Mouse (Mus musculus) small intestine, adult 2 months (tissue): Measurements from ENCODE around the gene Lgals1.

Source experiments
- CTCF ChIP-seq: fragments of 200-500 bp; IDR thresholded peaks from 2 replicates; pipeline ENCODE4 v1.5.1; 2012; ENCODE audit warnings: low read depth, mild to moderate bottlenecking, control low read depth, inconsistent platforms, low read length, moderate library complexity, mixed read lengths; ENCODE audit not compliant: insufficient replicate concordance, insufficient read length; ENCODE audit errors: extremely low read depth
- POLR2A ChIP-seq: fragments of 200-500 bp; IDR thresholded peaks from 2 replicates; pipeline ENCODE4 v1.6.1; 2012; ENCODE audit warnings: low read depth, mild to moderate bottlenecking, control low read depth, inconsistent platforms, low read length, moderate library complexity

GRCm38 (mm10) chr15:78946232-78946631, 19.7 kb downstream of the Lgals1 start:
- no peak for TF ChIP-seq POLR2A
- no peak for TF ChIP-seq CTCF
